Mouse (Mus musculus) myocyte (in vitro differentiated cells): ENCODE measurements around the gene Enpp1.

Source experiments
- MYOG ChIP-seq, 3 experiments: IDR thresholded peaks; one replicate each; pipeline ENCODE4 v1.6.1; 2011; ENCODE audit warnings: control low read depth in 2 of 3, low read depth in 2 of 3, mild to moderate bottlenecking in 2 of 3; ENCODE audit not compliant: insufficient read length in 2 of 3, control insufficient read depth in 1 of 3, insufficient read depth in 1 of 3
- POLR2A ChIP-seq: IDR thresholded peaks from one replicate; pipeline ENCODE4 v1.6.1; 2011; ENCODE audit warnings: low read depth, mild to moderate bottlenecking, control low read depth, moderate library complexity; ENCODE audit not compliant: insufficient read length

DNA sequence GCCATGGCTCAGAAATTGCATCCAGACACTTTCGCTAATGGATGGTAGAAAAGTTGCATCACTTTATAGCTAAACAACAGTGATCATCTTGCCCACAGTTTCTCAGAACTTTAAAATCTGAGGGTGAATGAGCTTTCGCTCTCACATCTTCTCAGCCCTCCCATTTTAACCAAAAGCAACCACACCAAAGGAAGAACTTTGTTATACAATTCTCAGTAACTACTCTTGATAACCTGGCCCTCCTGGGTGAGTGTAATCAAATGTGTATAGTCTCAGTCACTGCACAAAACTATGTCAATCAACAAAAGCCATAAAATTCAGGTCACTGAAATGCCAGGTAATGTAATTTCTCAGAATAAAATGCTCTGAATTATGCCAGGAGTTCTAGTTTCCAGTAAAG is 39.0 kb downstream of the Enpp1 start:
- TF ChIP-seq POLR2A, result no peak
- TF ChIP-seq MYOG (IDR thresholded peaks at IDR 0.05; ENCODE audit: control insufficient read depth in 1 of 3, insufficient read depth in 1 of 3, insufficient read length in 2 of 3, low read depth in 2 of 3), result no peak
